Mouse (Mus musculus): ENCODE data around the gene Adarb2. TPM values are rescaled to one million over a fixed set of nuclear protein-coding genes. Genes with fewer than 3 reads are reported as not detected.

The Adarb2 gene
- polyA plus RNA-seq, 1 experiment from 2014 or later: 0.29 TPM

- no peaks in the 10 kb centered on the region for H3K4me1 ChIP-seq (replicated peaks; ENCODE audit: control insufficient read depth, insufficient read depth, low read length)
Observed at GRCm38 (mm10) chr13:8737139-8737865, 534.6 kb downstream of the Adarb2 start.

GRCm38 (mm10) chr13:8742792-8743191, 540.1 kb downstream of the Adarb2 start:
- Histone ChIP-seq H3K9me3 (ENCODE audit: control insufficient read depth, low read length) (no peaks in the 10 kb centered on the region), H3K9ac (ENCODE audit: low read length) (no peak overlapping the region), H3K4me3 (ENCODE audit: low read length) (no peak overlapping the region), H3K36me3 (ENCODE audit: control insufficient read depth, insufficient read depth, low read length) (no peaks in the 10 kb centered on the region), H3K4me1 (replicated peaks; ENCODE audit: control insufficient read depth, insufficient read depth, low read length) (no peaks in the 10 kb centered on the region), H3K4me2 (ENCODE audit: low read depth, low read length) (no peak overlapping the region), H3K27me3 (ENCODE audit: control insufficient read depth, insufficient read depth, low read depth, low read length) (no peaks in the 10 kb centered on the region), H3K27ac (ENCODE audit: low read length) (no peak overlapping the region)
- 83% methylated on average over 5 of the region's 5 CpGs for WGBS
- ATAC-seq (ENCODE audit: low read depth): no peak

More at GRCm38 (mm10) chr13:8737139-8737865, 534.6 kb downstream of the Adarb2 start:
- H3K9ac ChIP-seq (ENCODE audit: low read length): no peak overlapping the region
- H3K4me3 ChIP-seq (ENCODE audit: low read length): no peak overlapping the region
- no peaks in the 10 kb centered on the region for H3K27me3 ChIP-seq (ENCODE audit: control insufficient read depth, insufficient read depth, low read depth, low read length)
- H3K4me2 ChIP-seq (ENCODE audit: low read depth, low read length): no peak overlapping the region
- H3K27ac ChIP-seq (ENCODE audit: low read length): no peak overlapping the region
- no peaks in the 10 kb centered on the region for H3K9me3 ChIP-seq (ENCODE audit: control insufficient read depth, low read length)
- no peaks in the 10 kb centered on the region for H3K36me3 ChIP-seq (ENCODE audit: control insufficient read depth, insufficient read depth, low read length)
- ATAC-seq (ENCODE audit: low read depth): no peak
- WGBS: 40% methylated on average over 5 of the region's 5 CpGs

DNA sequence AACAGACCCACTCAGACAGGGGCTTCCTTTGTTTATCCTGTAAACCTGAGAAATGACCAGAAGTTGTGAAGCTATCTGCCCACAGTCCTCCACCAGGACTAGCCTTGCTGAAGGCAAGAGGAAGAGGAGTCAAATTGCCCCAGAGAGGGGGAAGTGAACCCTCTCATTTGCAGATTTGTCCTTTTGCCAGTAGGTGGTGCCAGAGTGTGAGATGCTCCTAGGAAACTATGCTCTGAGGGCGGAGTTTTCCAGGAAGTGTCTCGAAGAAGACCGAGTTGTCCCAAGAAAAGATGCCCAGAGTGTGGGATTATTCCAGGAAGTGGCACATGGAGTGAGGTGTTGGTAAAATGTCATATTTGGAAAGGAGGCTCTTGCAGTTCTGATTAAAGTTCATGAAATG, 541.9 kb downstream of the Adarb2 start:
- Histone ChIP-seq H3K36me3 (ENCODE audit: control insufficient read depth, insufficient read depth, low read length) (no peaks in the 10 kb centered on the region), H3K9me3 (ENCODE audit: control insufficient read depth, low read length) (no peaks in the 10 kb centered on the region), H3K4me2 (ENCODE audit: low read depth, low read length) (no peak overlapping the region), H3K27ac (ENCODE audit: low read length) (no peak overlapping the region), H3K4me3 (ENCODE audit: low read length) (no peak overlapping the region), H3K4me1 (replicated peaks; ENCODE audit: control insufficient read depth, insufficient read depth, low read length) (no peaks in the 10 kb centered on the region), H3K27me3 (ENCODE audit: control insufficient read depth, insufficient read depth, low read depth, low read length) (no peaks in the 10 kb centered on the region), H3K9ac (ENCODE audit: low read length) (no peak overlapping the region)
- WGBS: 31% methylated on average over 3 of the region's 3 CpGs
- ATAC-seq (ENCODE audit: low read depth): no peak

GRCm38 (mm10) chr13:8745596-8745995, 542.9 kb downstream of the Adarb2 start:
- Histone ChIP-seq H3K9me3 (ENCODE audit: control insufficient read depth, low read length) (no peaks in the 10 kb centered on the region), H3K4me2 (ENCODE audit: low read depth, low read length) (no peak overlapping the region), H3K4me3 (ENCODE audit: low read length) (no peak overlapping the region), H3K9ac (ENCODE audit: low read length) (no peak overlapping the region), H3K27ac (ENCODE audit: low read length) (no peak overlapping the region), H3K36me3 (ENCODE audit: control insufficient read depth, insufficient read depth, low read length) (no peaks in the 10 kb centered on the region), H3K27me3 (ENCODE audit: control insufficient read depth, insufficient read depth, low read depth, low read length) (no peaks in the 10 kb centered on the region), H3K4me1 (replicated peaks; ENCODE audit: control insufficient read depth, insufficient read depth, low read length) (no peaks in the 10 kb centered on the region)
- ATAC-seq (ENCODE audit: low read depth): no peak
- 51% methylated on average over 4 of the region's 4 CpGs for WGBS

DNA sequence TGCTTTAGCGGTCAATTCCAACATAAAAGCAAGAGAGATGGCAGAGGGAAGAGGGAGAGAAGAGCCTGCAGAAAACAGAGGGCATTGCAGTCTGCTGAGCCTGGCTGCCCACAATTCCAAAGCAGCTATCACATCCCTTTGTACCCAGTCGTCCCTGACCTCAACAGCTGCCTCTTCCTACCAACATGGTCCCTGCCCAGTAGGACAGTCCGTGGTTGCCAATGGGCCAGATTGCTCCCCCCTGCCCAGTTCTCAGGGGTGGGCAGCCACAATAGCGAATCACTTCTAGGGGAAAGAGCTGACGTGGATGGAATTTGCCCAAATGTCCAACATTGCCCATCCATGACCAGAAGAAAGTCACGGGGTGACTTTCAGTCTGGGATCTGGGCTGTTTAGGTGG, 546.8 kb downstream of the Adarb2 start:
- 83% methylated on average over 6 of the region's 6 CpGs for WGBS
- H3K4me3 ChIP-seq (ENCODE audit: low read length): no peak overlapping the region
- no peaks in the 10 kb centered on the region for H3K27me3 ChIP-seq (ENCODE audit: control insufficient read depth, insufficient read depth, low read depth, low read length)
- no peak overlapping the region for H3K4me2 ChIP-seq (ENCODE audit: low read depth, low read length)
- H3K4me1 ChIP-seq (replicated peaks; ENCODE audit: control insufficient read depth, insufficient read depth, low read length): no peaks in the 10 kb centered on the region
- H3K9ac ChIP-seq (ENCODE audit: low read length): no peak overlapping the region
- no peaks in the 10 kb centered on the region; the same call in 1 of the 2 replicates for H3K9me3 ChIP-seq (ENCODE audit: control insufficient read depth, low read length)
- ATAC-seq (ENCODE audit: low read depth): no peak
- no peak overlapping the region for H3K27ac ChIP-seq (ENCODE audit: low read length)
- H3K36me3 ChIP-seq (ENCODE audit: control insufficient read depth, insufficient read depth, low read length): no peaks in the 10 kb centered on the region

GRCm38 (mm10) chr13:8760940-8761339, 558.3 kb downstream of the Adarb2 start:
- ATAC-seq (ENCODE audit: low read depth): no peak

DNA sequence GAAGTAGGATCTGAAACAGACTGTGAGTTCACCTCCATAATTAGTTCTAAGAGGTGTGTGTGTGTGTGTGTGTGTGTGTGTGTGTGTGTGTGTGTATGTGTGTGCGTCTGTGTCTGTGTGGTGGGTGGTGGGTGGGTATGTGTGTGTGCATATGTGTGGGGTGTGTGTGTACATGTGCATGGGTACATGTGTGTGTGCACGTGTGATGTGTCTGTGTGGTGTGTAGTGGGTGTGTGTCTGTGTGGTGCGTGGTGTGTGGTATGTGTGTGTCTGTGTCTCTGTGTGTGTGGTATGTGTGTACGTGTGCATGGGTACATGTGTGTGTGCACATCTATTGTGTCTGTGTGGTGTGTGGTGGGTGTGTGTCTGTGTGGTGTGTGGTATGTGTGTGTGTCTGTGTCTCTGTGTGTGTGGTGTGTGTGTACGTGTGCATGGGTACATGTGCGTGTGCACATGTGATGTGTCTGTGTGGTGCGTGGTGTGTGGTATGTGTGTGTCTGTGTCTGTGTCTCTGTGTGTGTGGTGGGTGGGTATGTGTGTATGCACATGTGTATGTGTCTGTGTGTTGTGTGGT, 567.1 kb downstream of the Adarb2 start:
- ATAC-seq (ENCODE audit: low read depth): no peak
- 92% methylated on average over 6 of the region's 7 CpGs for WGBS
- Histone ChIP-seq H3K4me3 (ENCODE audit: low read length) (no peak overlapping the region), H3K4me2 (ENCODE audit: low read depth, low read length) (no peak overlapping the region), H3K27ac (ENCODE audit: low read length) (no peak overlapping the region), H3K4me1 (replicated peaks; ENCODE audit: control insufficient read depth, insufficient read depth, low read length) (no peaks in the 10 kb centered on the region), H3K9ac (ENCODE audit: low read length) (no peak overlapping the region), H3K27me3 (ENCODE audit: control insufficient read depth, insufficient read depth, low read depth, low read length) (no peaks in the 10 kb centered on the region), H3K36me3 (ENCODE audit: control insufficient read depth, insufficient read depth, low read length) (no peaks in the 10 kb centered on the region), H3K9me3 (ENCODE audit: control insufficient read depth, low read length) (peaks cover 3% of the 10 kb centered on the region; the same call in 1 of the 2 replicates)

More at GRCm38 (mm10) chr13:8760940-8761339, 558.3 kb downstream of the Adarb2 start:
- Histone ChIP-seq H3K9ac (ENCODE audit: low read length) (no peak overlapping the region), H3K27ac (ENCODE audit: low read length) (no peak overlapping the region), H3K4me2 (ENCODE audit: low read depth, low read length) (no peak overlapping the region), H3K27me3 (ENCODE audit: control insufficient read depth, insufficient read depth, low read depth, low read length) (no peaks in the 10 kb centered on the region), H3K36me3 (ENCODE audit: control insufficient read depth, insufficient read depth, low read length) (no peaks in the 10 kb centered on the region), H3K4me1 (replicated peaks; ENCODE audit: control insufficient read depth, insufficient read depth, low read length) (no peaks in the 10 kb centered on the region), H3K9me3 (ENCODE audit: control insufficient read depth, low read length) (no peaks in the 10 kb centered on the region), H3K4me3 (ENCODE audit: low read length) (no peak overlapping the region)
- WGBS: 13% methylated on average over 8 of the region's 8 CpGs

- WGBS: 32% methylated on average over 4 of the region's 4 CpGs
- Histone ChIP-seq H3K9ac (ENCODE audit: low read length) (no peak overlapping the region), H3K27ac (ENCODE audit: low read length) (no peak overlapping the region), H3K4me1 (replicated peaks; ENCODE audit: control insufficient read depth, insufficient read depth, low read length) (no peaks in the 10 kb centered on the region), H3K27me3 (ENCODE audit: control insufficient read depth, insufficient read depth, low read depth, low read length) (no peaks in the 10 kb centered on the region), H3K4me3 (ENCODE audit: low read length) (no peak overlapping the region), H3K36me3 (ENCODE audit: control insufficient read depth, insufficient read depth, low read length) (no peaks in the 10 kb centered on the region), H3K4me2 (ENCODE audit: low read depth, low read length) (no peak overlapping the region), H3K9me3 (ENCODE audit: control insufficient read depth, low read length) (peaks cover 3% of the 10 kb centered on the region; the same call in 1 of the 2 replicates)
- ATAC-seq (ENCODE audit: low read depth): no peak
Observed at GRCm38 (mm10) chr13:8770616-8771015, 568.0 kb downstream of the Adarb2 start.

- Histone ChIP-seq H3K36me3 (ENCODE audit: control insufficient read depth, insufficient read depth, low read length) (no peaks in the 10 kb centered on the region), H3K27me3 (ENCODE audit: control insufficient read depth, insufficient read depth, low read depth, low read length) (no peaks in the 10 kb centered on the region), H3K4me2 (ENCODE audit: low read depth, low read length) (no peak overlapping the region), H3K4me3 (ENCODE audit: low read length) (no peak overlapping the region), H3K9me3 (ENCODE audit: control insufficient read depth, low read length) (no peaks in the 10 kb centered on the region), H3K4me1 (replicated peaks; ENCODE audit: control insufficient read depth, insufficient read depth, low read length) (no peaks in the 10 kb centered on the region), H3K27ac (ENCODE audit: low read length) (no peak overlapping the region), H3K9ac (ENCODE audit: low read length) (no peak overlapping the region)
- ATAC-seq (ENCODE audit: low read depth): peak; percentile 31; the same call in 1 of the 2 replicates
- WGBS: 49% methylated on average over 4 of the region's 4 CpGs
Observed at GRCm38 (mm10) chr13:8780441-8780840, 577.8 kb downstream of the Adarb2 start.
